Mouse (Mus musculus): Measurements from ENCODE around the gene Plekho1. TPM values are rescaled to one million over a fixed set of nuclear protein-coding genes. Genes with fewer than 3 reads are reported as not detected.

Plekho1 gene
- polyA plus RNA-seq, 1 experiment from 2014 or later: 40.5 TPM

DNA sequence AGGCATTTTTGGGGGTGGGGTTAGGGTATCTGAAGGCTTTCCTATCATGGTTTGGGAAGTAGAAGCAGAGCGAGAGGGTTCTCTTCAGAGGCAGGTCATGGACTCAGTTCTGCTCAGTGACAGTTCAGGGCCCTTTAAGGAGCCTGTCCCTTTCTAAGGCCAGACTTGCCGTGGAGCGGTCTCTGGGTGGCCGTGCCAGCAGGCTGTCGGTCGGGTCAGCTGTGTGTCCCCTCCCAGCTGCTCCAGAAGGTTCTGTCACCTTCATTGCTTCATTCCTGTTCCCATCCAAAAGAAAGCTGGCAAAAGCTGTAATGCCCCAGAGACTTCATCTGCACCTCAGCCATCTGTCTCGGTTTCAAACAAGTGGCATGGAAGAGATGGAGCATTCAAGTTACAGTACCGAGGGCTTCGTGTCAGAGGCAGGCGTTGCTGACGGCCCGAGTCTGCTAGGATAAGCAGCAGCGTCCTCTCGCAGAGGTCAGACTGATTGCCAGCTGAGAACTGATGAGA lies 50.0 kb downstream of the Plekho1 start:
- no peaks in the 10 kb centered on the region for H3K27me3 ChIP-seq (replicated peaks; ENCODE audit: control insufficient read depth, insufficient read depth, low read length)
- no peaks in the 10 kb centered on the region for H3K9me3 ChIP-seq (ENCODE audit: control insufficient read depth, low read length)
- no peak overlapping the region for H3K4me2 ChIP-seq (ENCODE audit: low read depth, low read length)
- no peak overlapping the region for H3K27ac ChIP-seq (replicated peaks; ENCODE audit: low read depth, low read length)
- WGBS: 87% methylated on average over 14 of the region's 14 CpGs
- H3K36me3 ChIP-seq (ENCODE audit: control insufficient read depth, insufficient read depth, low read length): peaks cover 59% of the 10 kb centered on the region
- ATAC-seq (ENCODE audit: low read depth) (no peak), DNase-seq (ENCODE audit: low spot score) (no peak)
- H3K4me1 ChIP-seq (ENCODE audit: control insufficient read depth, insufficient read depth, low read length): no peaks in the 10 kb centered on the region
- no peak overlapping the region for H3K9ac ChIP-seq (ENCODE audit: low read depth, low read length)
- no peak overlapping the region for H3K4me3 ChIP-seq (ENCODE audit: low read depth, low read length)

DNA sequence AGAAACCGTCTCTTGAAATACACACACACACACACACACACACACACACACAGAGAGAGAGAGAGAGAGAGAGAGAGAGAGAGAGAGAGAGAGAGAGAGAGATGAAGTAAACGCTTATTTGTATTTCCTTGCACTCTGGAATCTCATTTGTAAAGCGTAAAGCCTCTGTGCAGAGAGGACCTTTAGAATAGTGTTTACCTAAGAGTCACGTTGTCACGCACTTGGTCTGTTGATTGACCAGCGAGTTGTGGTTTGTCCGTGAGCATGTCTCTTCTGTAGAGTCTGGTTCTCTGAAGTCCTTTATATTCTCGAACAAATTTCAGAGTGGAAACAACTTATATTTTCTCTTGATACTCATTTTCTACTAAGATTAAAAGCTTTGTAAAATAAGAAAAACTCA lies 51.1 kb downstream of the Plekho1 start:
- Histone ChIP-seq H3K27me3 (replicated peaks; ENCODE audit: control insufficient read depth, insufficient read depth, low read length) (no peaks in the 10 kb centered on the region), H3K4me2 (ENCODE audit: low read depth, low read length) (no peak overlapping the region), H3K4me1 (ENCODE audit: control insufficient read depth, insufficient read depth, low read length) (no peaks in the 10 kb centered on the region), H3K4me3 (ENCODE audit: low read depth, low read length) (no peak overlapping the region), H3K9ac (ENCODE audit: low read depth, low read length) (no peak overlapping the region), H3K27ac (replicated peaks; ENCODE audit: low read depth, low read length) (no peak overlapping the region), H3K36me3 (ENCODE audit: control insufficient read depth, insufficient read depth, low read length) (peaks cover 70% of the 10 kb centered on the region), H3K9me3 (ENCODE audit: control insufficient read depth, low read length) (no peaks in the 10 kb centered on the region)
- WGBS: 88% methylated on average over 8 of the region's 8 CpGs
- ATAC-seq (ENCODE audit: low read depth) (no peak), DNase-seq (ENCODE audit: low spot score) (no peak)

DNA sequence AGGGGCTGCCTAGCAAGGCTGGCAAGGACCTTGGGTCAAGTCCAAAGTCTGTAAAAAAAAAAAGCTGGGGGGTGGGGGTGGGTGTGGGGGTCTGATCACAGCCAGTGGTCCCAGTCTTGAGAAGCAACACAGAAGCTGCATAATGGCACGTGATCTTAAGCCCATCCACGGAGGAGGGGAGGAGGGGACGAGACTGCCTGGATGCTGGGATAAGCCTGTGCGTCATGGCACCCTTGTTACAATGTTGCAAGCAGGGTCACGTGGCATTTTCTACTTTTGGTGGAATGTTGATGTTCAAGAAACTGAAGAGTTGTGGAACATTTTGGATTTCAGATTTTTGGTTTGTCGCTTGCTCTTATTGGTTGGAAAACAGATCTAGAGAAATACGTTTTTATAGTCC lies 52.6 kb downstream of the Plekho1 start:
- Histone ChIP-seq H3K27ac (replicated peaks; ENCODE audit: low read depth, low read length) (no peak overlapping the region), H3K9ac (ENCODE audit: low read depth, low read length) (no peak overlapping the region), H3K9me3 (ENCODE audit: control insufficient read depth, low read length) (no peaks in the 10 kb centered on the region), H3K36me3 (ENCODE audit: control insufficient read depth, insufficient read depth, low read length) (peaks cover 85% of the 10 kb centered on the region), H3K27me3 (replicated peaks; ENCODE audit: control insufficient read depth, insufficient read depth, low read length) (no peaks in the 10 kb centered on the region), H3K4me3 (ENCODE audit: low read depth, low read length) (no peak overlapping the region), H3K4me1 (ENCODE audit: control insufficient read depth, insufficient read depth, low read length) (no peaks in the 10 kb centered on the region), H3K4me2 (ENCODE audit: low read depth, low read length) (no peak overlapping the region)
- DNase-seq (ENCODE audit: low spot score) (no peak), ATAC-seq (ENCODE audit: low read depth) (no peak)
- WGBS: 96% methylated on average over 7 of the region's 7 CpGs

DNA sequence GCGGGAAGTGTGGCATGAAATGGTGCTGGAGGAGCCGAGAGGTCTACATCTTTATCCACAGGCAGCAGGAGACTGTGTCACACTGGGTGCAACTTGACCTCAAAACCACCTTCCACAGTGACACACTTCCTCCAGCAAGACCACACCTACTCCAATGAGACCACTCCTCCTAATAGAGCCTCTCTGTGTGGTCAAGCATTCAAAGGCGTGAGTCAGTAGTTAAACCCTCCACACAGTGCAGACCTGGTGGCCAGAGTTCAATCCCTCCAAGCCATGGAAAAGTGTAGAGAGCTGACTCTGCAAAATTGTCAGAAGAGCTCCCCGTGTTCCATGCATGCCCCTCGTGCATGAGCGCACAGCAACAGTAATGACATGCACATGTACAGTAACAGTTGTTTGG lies 53.1 kb downstream of the Plekho1 start:
- DNase-seq (ENCODE audit: low spot score) (no peak), ATAC-seq (ENCODE audit: low read depth) (no peak)
- no peaks in the 10 kb centered on the region for H3K9me3 ChIP-seq (ENCODE audit: control insufficient read depth, low read length)
- H3K9ac ChIP-seq (ENCODE audit: low read depth, low read length): no peak overlapping the region
- H3K4me2 ChIP-seq (ENCODE audit: low read depth, low read length): no peak overlapping the region
- H3K36me3 ChIP-seq (ENCODE audit: control insufficient read depth, insufficient read depth, low read length): peaks cover 90% of the 10 kb centered on the region
- no peak overlapping the region for H3K27ac ChIP-seq (replicated peaks; ENCODE audit: low read depth, low read length)
- no peaks in the 10 kb centered on the region for H3K27me3 ChIP-seq (replicated peaks; ENCODE audit: control insufficient read depth, insufficient read depth, low read length)
- no peak overlapping the region for H3K4me3 ChIP-seq (ENCODE audit: low read depth, low read length)
- 77% methylated on average over 6 of the region's 6 CpGs for WGBS
- no peaks in the 10 kb centered on the region for H3K4me1 ChIP-seq (ENCODE audit: control insufficient read depth, insufficient read depth, low read length)

DNA sequence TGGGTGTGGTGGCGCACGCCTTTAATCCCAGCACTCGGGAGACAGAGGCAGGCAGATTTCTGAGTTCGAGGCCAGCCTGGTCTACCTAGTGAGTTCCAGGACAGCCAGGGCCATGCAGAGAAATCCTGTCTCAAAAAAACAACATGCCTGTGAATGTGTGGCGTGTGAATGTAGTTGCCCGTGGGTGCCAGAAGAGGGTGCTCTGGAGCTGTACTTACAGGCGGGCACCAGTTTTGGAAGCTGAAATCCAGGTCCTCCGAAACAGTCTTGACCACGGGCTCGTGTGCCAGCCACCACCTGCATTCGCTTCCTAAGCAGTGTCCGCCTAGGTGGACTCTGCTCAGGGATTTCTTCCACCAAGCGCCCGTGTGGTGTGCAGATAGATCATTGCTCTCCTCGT lies 57.0 kb downstream of the Plekho1 start:
- WGBS: 91% methylated on average over 15 of the region's 15 CpGs
- ATAC-seq (ENCODE audit: low read depth): no peak
- no peaks in the 10 kb centered on the region for H3K9me3 ChIP-seq (ENCODE audit: control insufficient read depth, low read length)
- peaks cover 89% of the 10 kb centered on the region for H3K36me3 ChIP-seq (ENCODE audit: control insufficient read depth, insufficient read depth, low read length)
- no peak overlapping the region for H3K27ac ChIP-seq (replicated peaks; ENCODE audit: low read depth, low read length)
- no peak overlapping the region for H3K4me2 ChIP-seq (ENCODE audit: low read depth, low read length)
- no peak for DNase-seq (ENCODE audit: low spot score)
- H3K4me1 ChIP-seq (ENCODE audit: control insufficient read depth, insufficient read depth, low read length): no peaks in the 10 kb centered on the region
- no peaks in the 10 kb centered on the region for H3K27me3 ChIP-seq (replicated peaks; ENCODE audit: control insufficient read depth, insufficient read depth, low read length)
- H3K9ac ChIP-seq (ENCODE audit: low read depth, low read length): no peak overlapping the region
- H3K4me3 ChIP-seq (ENCODE audit: low read depth, low read length): no peak overlapping the region

Other genes starting within 250 kb of the Plekho1 start
- gene Tars2, start 235.8 kb downstream of the Plekho1 start, polyA plus RNA-seq (2014; fragmentation: Nextera tagmentation; extraction: Ambion mirVana): 40.1 and 44.5 TPM in 2 replicates
- 20.5 and 21.2 TPM in 2 replicates for gene Rprd2, start 177.1 kb downstream of the Plekho1 start, polyA plus RNA-seq (2014; fragmentation: Nextera tagmentation; extraction: Ambion mirVana)
- gene Prpf3, start 140.1 kb downstream of the Plekho1 start, polyA plus RNA-seq (2014; fragmentation: Nextera tagmentation; extraction: Ambion mirVana): 41.9 and 46.0 TPM in 2 replicates
- 288 and 315 TPM in 2 replicates for gene Mrps21, start 124.5 kb downstream of the Plekho1 start, polyA plus RNA-seq (2014; fragmentation: Nextera tagmentation; extraction: Ambion mirVana)
- 4.1 and 4.4 TPM in 2 replicates for gene Ciart, start 113.8 kb downstream of the Plekho1 start, polyA plus RNA-seq (2014; fragmentation: Nextera tagmentation; extraction: Ambion mirVana)
- 19.3 and 20.1 TPM in 2 replicates for gene BC028528, start 104.0 kb downstream of the Plekho1 start, polyA plus RNA-seq (2014; fragmentation: Nextera tagmentation; extraction: Ambion mirVana)
- gene Aph1a, start 102.0 kb downstream of the Plekho1 start, polyA plus RNA-seq (2014; fragmentation: Nextera tagmentation; extraction: Ambion mirVana): 36.6 and 39.5 TPM in 2 replicates
- gene Car14, start 91.3 kb downstream of the Plekho1 start, polyA plus RNA-seq (2014; fragmentation: Nextera tagmentation; extraction: Ambion mirVana): 3.7 and 5.6 TPM in 2 replicates
- 62.6 and 64.2 TPM in 2 replicates for gene Anp32e, start 66.8 kb downstream of the Plekho1 start, polyA plus RNA-seq (2014; fragmentation: Nextera tagmentation; extraction: Ambion mirVana)
- 24.4 and 25.7 TPM in 2 replicates for gene Vps45, start 62.5 kb upstream of the Plekho1 start, polyA plus RNA-seq (2014; fragmentation: Nextera tagmentation; extraction: Ambion mirVana)
- 17.6 and 20.0 TPM in 2 replicates for gene Otud7b, start 108.5 kb upstream of the Plekho1 start, polyA plus RNA-seq (2014; fragmentation: Nextera tagmentation; extraction: Ambion mirVana)
- 19.7 and 24.6 TPM in 2 replicates for gene Mtmr11, start 166.0 kb upstream of the Plekho1 start, polyA plus RNA-seq (2014; fragmentation: Nextera tagmentation; extraction: Ambion mirVana)
- gene Sf3b4, start 176.3 kb upstream of the Plekho1 start, polyA plus RNA-seq (2014; fragmentation: Nextera tagmentation; extraction: Ambion mirVana): 152 and 158 TPM in 2 replicates
- gene Sv2a, start 185.2 kb upstream of the Plekho1 start, polyA plus RNA-seq (2014; fragmentation: Nextera tagmentation; extraction: Ambion mirVana): 4.4 and 6.1 TPM in 2 replicates
- gene Bola1, start 223.7 kb upstream of the Plekho1 start, polyA plus RNA-seq (2014; fragmentation: Nextera tagmentation; extraction: Ambion mirVana): 47.5 and 55.7 TPM in 2 replicates
- gene Hist2h2ab, start 223.9 kb upstream of the Plekho1 start, polyA plus RNA-seq (2014; fragmentation: Nextera tagmentation; extraction: Ambion mirVana): 0.72 and 0.78 TPM in 2 replicates
- 8.4 and 10.0 TPM in 2 replicates for gene Hist2h2ac, start 224.9 kb upstream of the Plekho1 start, polyA plus RNA-seq (2014; fragmentation: Nextera tagmentation; extraction: Ambion mirVana)
- gene Hist2h2be, start 225.1 kb upstream of the Plekho1 start, polyA plus RNA-seq (2014; fragmentation: Nextera tagmentation; extraction: Ambion mirVana): 7.8 and 8.8 TPM in 2 replicates
- 5.2 and 5.3 TPM in 2 replicates for gene Hist2h3c2, start 243.1 kb upstream of the Plekho1 start, polyA plus RNA-seq (2014; fragmentation: Nextera tagmentation; extraction: Ambion mirVana)
- 46.9 and 57.6 TPM in 2 replicates for gene Hist2h2aa2, start 244.3 kb upstream of the Plekho1 start, polyA plus RNA-seq (2014; fragmentation: Nextera tagmentation; extraction: Ambion mirVana)
- 19.8 and 22.0 TPM in 2 replicates for gene Hist2h2aa1, start 249.5 kb upstream of the Plekho1 start, polyA plus RNA-seq (2014; fragmentation: Nextera tagmentation; extraction: Ambion mirVana)